Mouse (Mus musculus) A20 (cell line): ENCODE data around the gene Ddx39.
A peak's percentile ranks its signal among the peaks of the same experiment; 100 is the strongest.

ENCODE experiments used
- DNase-seq: peaks from one replicate; pipeline ENCODE4 v3.0.0-alpha.2; 2011; ENCODE audit warnings: low read depth, low spot score

Gene Ddx39

DNA sequence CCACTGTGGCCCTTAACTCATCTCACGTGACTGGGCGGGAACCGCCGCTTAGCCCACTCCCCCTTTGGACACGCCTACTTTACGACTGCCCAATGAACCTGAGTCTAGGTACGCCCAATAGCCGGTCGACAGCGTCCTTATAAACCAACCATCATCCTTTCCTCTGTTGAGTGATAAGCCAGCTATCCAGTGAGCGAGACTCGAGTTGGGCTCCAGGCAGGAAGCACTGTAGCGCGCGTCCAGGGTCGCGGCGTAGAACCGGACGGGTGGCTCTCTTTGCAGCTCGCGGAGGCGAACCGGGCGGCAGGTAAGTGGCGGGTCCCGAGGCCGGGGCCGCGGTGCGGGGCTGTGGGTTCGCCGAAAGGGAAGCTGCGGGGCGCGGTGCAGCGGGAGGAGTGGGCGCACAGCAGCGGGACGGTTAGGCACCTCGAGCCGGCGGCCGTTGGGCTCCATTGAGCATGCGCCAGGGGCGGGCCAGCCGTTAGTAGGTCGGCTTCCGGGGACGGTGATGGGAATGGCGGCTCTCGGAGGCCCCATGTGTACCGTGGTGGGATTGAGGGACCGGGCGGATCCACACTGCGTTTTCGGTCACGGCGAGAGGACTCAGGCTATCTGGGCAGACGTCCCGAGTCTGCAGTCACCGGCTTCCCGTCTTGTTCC is at the start of gene Ddx39:
Ddx39 (plus strand) TSS at position 147 of the 660 bp plus-strand sequence.
- DNase-seq = peak; percentile 99

DNA sequence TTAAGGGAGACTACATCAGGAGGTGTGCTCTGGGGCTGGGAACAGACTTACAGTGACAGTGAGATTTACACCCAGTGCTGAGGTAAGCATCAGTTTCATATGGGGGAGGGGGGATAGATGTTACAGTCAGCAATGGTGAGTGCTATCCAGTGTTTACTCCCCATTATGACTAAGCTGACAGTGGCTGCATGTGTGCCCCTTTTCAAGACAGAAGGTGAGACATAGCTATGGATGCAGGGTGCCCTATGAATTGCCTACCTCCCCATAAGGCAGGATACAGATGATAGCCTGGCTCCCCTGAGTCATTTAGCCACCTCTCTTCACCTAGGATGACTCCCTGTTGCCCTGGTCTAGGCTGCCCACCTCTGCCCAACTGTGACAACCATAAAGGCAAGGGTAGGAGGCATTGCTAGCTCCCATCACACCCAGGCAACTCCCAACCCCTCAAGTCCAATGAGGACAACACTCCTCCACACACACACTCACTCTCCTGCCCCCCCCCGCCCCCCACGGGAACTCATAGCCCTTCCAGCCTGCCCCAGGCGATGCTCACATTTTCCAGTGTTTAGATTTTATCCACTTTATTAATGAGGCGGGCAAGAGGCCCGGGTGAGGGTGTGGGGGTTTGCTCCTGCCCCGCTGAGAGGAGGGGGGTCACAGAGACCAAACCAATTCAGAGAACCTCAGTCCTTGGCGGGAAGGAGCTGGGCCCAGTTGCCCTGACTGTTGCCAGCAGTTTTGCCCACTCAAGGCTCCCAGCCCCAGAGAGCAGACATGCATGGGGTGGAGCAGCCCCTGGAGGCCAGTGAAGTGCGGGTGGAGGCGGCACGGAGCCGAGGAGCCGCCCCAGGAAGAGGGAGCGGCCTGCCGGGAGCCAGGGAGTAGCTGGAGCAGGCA is 48.8 kb upstream of the Ddx39 start, which contains the start of gene Ptger1:
Ptger1 (plus strand) TSS at position 710 of the 897 bp plus-strand sequence.
- no peak for DNase-seq

DNA sequence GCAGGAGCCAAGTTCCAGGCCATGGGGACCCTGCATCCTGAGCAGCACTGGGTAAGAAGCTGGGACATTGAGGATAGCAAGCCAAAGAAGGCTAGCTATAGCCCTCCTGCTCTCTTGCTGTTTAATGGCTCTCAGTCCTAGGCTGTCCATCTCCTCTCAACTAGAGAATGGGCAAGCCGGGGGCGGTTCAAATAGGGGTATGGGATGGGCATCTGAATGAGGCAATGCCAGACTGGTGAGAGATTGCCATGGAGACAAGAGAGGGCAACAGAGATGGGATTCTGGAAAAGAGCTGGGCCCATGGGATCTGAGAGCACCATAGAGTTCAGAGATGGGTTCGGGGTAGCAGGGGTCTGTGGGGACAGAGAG is 48.1 kb upstream of the Ddx39 start:
- DNase-seq = no peak

DNA sequence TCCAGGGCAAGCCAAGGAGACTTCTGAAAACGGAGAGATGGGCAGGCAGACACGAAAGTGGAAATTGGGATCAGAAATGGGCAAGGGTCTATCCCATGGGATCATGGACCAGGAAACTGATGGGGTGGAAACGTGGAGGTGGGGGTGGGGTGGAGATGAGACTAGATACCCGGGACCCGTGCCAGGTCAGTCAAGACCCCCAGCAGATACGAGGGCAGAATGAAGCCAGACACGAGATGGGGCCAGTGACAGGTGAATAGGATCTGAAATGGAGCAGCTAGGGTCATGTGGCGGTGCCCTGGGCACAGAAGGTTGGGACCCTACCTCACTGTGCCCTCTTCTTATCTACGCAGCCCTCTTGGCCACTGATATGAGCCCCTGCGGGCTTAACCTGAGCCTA is 47.5 kb upstream of the Ddx39 start:
- DNase-seq = no peak

DNA sequence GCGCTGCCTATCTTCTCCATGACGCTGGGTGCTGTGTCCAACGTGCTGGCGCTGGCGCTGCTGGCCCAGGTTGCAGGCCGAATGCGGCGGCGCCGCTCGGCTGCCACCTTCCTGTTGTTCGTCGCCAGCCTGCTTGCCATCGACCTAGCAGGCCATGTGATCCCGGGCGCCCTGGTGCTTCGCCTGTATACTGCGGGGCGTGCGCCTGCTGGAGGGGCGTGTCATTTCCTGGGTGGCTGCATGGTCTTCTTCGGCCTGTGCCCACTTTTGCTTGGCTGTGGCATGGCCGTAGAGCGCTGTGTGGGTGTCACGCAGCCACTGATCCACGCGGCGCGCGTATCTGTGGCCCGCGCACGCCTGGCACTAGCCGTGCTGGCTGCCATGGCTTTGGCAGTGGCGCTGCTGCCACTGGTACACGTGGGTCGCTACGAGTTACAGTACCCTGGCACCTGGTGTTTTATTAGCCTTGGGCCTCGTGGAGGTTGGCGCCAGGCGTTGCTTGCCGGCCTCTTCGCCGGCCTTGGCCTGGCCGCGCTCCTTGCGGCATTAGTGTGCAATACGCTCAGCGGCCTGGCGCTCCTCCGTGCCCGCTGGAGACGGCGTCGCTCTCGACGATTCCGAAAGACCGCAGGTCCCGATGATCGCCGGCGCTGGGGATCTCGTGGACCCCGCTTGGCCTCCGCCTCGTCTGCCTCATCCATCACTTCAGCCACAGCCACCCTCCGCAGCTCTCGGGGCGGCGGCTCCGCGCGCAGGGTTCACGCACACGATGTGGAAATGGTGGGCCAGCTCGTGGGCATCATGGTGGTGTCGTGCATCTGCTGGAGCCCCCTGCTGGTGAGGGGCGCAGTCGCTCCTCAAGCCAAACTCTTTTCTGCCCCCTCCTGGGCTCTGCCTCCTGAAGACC is 46.7 kb upstream of the Ddx39 start:
- DNase-seq = peak; percentile 39

DNA sequence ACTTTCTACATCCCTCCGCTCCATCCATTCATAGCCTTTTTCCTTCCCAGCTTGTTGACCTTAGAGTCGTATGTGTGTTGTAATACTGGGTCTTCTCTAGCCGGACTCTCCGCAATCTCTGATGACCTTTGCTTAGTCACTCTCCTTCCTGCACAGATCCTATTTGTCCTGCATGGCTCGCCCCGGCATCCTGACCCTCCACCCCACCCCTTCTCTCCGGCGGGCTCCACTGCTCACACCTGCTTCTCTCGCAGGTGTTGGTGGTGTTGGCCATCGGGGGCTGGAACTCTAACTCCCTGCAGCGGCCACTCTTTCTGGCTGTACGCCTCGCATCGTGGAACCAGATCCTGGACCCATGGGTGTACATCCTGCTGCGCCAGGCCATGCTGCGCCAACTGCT is 46.0 kb upstream of the Ddx39 start:
- no peak for DNase-seq

DNA sequence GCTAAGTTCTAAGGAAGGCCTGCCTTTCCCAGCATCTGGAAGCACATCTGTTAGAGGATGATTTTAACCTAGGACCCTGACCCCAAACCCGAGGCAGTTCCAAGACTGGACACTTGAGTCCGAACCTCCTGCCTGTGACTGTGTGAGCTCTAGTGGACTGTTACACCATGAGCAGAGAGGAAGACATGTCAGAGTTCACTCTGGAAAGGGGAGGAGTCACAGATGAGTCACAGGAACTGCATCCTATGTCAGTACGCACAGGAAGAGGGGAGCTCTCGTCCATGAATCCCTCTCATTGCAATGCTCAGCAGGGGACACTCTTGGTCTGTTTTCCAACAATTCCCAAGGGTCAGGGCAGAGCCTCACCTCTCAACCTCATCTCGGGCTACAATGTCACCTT is 42.0 kb upstream of the Ddx39 start:
- no peak for DNase-seq

DNA sequence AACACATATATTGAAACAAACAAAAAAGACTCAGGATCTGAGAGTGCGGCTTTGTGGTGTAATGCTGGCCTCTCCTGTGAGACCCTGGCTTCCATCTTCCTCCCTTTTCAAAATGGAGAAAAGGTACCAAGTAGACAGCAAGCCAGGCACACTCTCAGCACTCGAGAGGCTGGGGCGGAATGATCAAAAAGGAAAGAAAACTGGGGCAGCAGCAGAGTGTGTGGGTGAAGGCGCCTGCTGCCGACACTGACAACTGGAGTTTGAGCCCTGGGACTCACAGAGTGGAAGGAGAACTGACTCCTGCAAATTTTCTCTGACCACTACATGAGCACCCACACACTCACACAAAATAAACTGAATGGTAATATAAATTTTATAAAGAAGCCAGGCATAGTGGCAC is 40.5 kb upstream of the Ddx39 start:
- DNase-seq = no peak

DNA sequence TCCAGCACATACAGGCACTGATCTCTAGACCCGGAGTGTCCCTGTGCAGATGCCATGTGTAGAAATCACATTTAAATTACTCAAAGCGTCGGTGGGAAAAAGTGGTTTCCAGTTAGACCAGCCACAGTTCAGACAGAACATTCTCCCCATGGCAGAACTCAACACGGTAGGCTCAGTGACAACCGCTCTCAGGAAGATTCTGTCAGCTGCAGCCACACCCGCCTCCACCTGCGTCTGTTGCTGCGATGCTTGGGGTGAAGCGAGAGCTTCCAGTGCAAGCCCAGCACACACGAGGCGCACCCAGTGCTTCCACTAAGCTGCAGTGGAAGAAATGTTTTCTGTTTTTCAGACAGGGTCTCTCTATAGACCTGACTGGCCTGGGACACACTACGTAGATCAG is 35.1 kb upstream of the Ddx39 start:
- DNase-seq = no peak

DNA sequence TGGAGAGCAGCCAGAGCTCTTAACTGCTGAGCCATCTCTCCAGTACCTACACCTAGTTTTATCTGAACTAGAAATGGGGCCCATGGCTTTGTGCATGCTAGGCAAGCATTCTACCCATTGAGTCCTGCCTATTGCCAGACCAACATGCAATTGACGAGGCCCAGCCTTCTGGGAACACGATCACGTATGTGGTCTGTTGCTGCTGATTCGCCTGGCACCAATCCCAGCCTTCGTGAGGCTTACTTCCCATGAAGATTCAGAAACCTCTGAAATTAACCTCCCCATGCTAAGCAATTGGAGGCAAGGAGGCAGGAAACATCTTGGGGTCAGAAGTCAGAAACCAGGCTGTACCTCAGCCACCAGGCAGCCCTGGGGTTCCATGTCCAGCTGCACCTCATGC is 34.4 kb upstream of the Ddx39 start:
- no peak for DNase-seq

DNA sequence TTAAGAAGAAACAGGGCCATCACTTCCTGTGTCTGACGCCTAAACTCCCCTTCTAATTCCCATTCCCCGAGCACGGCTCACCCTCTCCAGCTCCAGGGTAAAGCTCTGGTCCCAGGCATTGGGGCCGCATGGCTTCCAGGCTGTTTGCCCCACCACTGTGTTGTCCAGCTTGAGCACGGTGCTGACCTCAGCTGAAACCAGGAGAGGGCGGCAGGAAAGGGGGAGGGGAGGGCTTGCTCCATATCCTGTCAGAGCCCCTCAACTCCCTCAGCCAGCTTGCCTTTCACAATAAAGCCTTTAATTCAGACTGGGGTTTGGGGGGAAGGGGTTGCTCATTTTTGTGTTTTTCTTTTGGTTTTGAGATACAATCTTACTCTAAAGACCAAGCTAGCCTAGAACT is 33.9 kb upstream of the Ddx39 start:
- DNase-seq = no peak

DNA sequence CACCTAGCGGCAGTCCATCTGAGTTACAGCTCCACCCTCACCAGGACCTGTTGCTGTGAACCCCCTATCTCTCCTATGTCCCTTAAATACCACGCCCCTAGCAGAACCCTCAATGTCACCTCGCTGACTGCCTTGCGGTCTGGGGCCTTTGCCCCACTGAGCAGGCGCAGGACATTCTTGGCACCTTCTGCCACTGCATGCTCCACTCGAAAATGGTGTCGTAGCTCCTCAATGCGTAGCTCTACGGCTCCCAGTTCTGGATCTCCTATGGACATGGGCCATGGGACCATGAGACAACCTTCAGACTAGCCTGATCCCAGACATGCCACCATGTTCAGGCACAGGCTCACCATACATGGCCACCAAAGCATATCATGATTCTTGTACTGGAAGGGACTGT is 30.5 kb upstream of the Ddx39 start:
- no peak for DNase-seq

DNA sequence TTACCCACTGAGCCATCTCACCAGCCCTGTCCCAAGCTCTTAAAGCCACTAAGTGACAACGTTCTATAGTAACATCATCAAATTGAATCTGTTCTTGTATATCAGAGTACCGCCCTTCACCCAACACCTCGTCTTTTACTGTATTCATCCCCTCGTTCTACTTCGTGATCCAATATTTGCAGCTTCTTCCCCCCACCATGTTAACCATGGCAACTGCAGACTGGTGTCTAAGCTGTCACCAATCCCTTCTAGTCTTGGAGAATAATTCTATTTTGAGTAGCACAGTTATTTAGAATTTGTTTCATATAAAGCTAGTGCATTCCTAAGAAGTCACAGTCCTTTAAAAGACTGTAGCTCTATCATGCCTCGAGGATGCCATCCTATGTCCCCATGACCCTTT is 25.7 kb upstream of the Ddx39 start:
- no peak for DNase-seq

DNA sequence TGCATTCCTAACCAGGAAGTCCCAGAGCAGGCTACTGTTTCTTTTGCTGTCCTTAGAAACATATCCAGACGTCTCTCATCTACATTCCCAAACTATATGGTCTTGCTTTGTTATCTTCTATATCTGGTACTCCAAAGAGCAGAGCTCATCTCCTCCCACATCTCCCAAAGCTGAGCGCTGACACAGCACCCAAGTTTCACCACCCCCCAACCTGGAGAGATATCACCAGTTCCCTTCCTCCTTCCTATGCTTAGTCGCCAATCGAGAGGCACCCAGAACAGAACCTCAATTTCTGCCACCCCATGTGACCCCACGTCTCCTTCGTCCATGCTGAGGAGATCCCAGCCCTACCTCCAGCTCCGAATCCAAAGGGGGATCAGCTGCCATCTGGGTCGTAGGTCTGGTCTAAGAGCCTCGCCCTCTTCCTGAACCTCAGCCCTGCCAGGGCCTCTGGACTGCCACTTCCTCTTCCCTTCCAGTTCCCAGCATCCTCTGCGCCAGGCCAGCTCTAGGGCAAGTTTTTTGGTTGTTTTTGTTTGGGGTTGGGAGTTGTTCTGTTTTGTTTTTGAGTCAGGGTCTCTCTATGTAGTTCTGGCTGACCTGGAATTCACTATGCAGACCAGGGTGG is 21.3 kb upstream of the Ddx39 start:
- no peak for DNase-seq

DNA sequence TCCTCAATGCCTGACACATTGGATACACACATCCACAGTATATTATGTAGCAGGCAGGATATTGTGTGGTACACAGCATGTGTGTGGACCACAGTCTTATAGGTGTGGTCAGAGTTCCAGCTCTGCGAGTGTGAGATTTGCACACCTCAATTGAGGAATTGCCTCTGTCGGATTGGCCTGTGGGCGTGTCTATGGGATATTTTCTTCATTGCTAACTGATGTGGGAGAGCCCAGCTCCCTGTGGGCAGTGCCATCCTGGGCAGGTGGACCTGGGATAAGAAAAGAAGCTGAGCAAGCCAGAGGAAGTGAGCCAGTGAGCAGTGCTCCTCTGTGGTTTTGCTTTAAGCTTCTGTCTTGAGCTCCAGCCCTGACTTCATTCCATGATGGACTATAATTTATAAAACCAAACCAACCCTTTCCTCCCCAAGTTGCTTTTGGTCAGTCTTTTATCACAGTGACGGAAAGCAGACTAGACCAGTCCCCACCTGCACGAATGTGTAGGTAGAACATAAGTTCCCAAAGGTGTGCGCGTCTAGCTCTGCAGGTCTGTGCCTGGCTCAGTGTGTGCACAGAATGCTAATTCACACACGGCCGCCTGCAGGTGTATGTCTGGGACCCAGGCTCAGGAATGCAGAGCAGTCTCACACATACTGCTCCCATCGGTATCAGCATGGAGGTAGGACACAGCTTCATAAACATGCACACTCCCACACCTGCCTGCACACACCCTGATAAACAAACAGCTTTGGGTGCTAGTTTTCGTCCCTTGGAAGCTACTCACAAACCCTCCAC is 20.4 kb upstream of the Ddx39 start:
- no peak for DNase-seq

DNA sequence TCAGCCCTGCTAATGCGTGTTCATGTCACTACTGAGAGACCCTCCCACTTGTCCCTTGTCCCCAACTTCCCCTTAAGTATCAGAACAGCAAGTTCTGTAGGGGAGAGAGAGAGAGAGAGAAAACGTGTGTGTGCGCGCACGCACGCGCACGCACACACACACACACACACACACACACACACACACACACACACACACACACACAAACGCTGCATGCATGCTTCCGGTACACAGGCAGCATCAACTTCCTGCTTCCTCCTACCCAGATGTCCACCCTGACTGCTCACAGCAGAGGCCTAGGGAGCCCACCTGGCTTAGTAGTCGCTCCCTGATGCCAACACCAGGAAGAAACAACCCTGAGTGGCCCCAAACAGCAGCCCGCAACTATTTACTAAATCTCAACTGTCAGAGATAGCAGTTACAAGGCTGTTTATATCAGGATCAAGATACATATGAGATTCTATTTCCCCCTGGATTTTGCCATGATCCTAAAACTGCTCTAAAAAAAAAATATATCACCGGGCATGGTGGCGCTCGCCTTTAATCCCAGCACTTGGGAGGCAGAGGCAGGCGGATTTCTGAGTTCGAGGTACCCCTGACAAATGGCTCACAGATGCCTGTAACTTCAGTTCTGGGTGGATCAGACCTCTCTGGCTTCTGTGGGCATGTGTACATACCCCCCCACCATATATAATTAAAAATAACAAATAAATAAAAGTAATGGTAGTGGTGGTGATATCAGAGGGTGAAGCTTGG is 19.4 kb upstream of the Ddx39 start:
- DNase-seq = peak; percentile 35

DNA sequence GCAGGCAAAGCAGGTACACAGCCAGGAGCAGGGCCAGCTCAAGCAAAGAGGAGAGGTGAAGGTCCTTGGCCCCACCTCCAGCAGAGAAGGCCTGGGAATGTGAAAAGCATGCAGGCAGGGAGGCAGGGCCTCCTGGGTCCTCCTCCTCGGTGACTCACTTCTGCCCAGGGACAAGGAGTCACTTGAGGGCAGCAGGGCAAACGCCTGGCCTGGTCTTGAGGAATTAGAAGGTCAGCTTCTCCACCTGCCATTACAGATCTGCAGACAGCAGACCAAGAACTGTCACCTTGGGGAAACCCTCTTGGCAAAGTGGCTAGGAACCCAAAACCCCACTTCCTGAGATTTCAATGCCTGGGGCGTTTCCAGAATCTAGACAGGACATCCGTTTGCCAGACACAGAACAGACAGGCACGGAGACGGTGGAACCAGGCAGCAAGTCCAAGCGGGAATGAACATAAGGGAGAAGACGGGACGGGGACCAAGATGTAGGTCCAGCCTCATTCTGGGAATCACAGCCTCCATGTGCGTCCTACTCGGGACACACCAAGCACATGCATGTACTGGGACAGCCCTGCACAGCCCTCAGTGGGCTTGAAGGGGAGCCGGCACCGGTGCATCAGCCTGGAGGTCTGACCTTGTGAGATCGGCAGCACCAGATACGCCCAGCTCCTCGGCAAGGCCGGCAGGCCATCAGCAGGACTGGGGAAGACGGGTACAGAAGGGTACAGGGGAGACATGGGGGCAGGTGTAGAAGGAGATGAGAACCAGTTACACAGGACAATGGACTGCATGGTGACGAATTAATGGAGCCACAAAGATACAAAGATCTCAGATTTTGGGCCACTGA is 17.4 kb upstream of the Ddx39 start:
- DNase-seq = no peak

DNA sequence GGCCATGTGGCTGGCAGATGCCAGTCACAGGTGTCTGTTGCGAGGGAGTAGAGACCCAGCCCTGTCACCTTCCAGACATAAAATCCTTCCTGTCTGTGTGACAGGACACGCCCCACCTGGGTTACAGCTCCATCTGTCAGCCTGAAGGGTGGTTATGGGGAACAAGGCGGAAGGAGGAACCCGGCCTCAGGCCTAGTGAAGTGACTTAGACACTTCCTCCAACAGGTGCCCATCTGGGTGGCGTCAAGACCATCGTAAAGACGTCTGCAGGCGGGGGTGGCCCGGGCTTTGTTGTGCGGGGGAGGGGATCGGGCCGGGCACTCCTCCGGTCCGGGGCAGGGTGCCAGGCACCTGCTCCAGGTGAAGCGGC is 16.7 kb upstream of the Ddx39 start:
- peak; percentile 91 for DNase-seq
